Mouse (Mus musculus): ENCODE results near the gene Spryd3.
A peak's percentile ranks its signal among the peaks of the same experiment; 100 is the strongest.

Gene Spryd3

DNA sequence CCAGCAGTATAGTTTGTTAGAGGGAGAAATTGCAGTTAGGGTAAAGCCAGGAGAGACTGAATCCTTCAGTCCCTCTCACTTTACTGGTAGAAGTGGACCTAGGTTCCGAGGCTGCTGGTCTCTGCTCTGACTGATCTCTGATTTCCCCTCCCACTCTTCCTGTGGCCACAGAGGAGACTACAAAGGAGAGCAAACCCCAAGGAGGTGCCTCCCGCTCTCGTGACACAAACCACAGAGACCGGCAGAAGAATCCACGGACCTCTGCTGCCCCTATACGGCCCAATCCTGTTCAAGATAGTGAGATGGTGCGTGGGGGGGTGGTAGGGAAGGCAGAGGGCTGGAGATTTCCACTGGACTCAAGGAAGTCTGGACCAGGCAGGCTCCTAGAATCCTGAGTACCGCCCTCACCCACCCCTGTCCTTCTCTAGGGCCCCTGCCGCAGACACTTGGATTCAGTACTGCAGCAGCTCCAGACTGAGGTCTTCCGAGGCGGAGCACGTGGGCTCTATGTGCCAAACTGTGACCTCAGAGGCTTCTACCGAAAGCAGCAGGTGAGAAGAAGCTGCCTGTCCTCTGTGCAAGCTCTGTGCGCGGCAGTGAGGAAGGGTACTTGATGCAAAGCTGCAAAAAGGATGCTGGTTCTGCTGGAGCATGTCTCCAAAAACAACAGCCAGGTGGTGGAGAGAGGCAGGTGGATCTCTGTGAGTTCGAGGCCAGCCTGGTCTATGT lies 11.8 kb upstream of the Spryd3 start:
- no peak for DNase-seq (ENCODE audit: low read depth, low spot score)

DNA sequence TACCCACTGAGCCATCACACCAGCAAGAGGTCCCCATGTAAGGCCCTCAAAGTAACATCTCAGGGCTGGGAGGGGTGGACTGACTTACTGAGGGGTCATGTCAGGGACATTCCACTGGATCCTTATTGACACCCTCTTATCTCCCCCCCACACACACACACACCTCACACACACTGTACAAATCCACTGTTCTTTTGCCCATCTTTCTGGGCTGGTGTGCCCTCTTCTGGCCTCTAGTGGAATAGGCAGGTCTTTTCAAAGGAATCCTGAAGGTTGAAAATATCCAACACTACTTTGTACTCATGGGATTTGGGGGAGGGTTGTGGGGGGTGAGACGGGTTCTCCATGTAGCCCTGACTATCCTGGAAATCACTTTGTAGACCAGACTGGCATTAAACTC lies 10.8 kb upstream of the Spryd3 start:
- peak; percentile 56 for DNase-seq (ENCODE audit: low read depth, low spot score)

DNA sequence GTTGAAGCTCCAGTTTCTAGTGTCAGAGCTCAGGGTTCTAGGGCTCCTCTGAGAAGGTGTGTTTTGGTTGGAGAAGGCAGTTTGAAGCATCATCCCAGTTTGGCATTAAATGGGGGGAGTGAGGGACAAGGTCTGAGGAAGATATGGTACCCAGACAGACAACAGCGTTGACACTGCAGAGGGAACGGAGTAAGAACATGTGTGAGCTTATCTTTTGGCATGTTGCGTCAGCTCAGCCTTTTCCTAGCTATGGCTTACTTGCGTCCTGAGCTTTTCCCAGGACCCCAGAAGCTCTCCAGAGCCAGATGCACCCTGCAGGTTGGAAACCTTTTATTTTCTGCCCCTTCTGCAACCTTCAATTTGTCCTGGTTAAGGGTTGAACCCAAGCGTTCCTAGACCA lies 10.1 kb upstream of the Spryd3 start:
- DNase-seq (ENCODE audit: low read depth, low spot score), result no peak

DNA sequence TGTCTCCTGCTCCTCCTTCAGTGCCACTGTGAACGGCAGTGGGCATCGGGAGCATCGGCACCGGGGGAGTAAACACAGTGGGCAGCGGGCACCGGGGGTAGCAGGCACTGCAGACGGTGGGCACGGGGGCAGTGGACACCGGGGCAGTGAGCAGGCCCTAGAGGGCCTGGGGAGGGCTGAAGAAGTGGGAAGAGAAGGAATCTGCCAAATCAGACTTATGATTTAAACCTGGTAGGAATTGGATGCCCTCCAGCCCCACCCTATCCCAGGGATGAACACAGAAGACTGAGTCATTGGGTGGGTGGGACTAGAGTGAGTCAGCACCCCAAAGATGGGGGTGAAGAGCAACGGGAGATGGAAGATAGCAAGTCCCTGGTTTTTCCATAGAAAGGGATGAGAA lies 9.3 kb upstream of the Spryd3 start:
- no peak for DNase-seq (ENCODE audit: low read depth, low spot score)

DNA sequence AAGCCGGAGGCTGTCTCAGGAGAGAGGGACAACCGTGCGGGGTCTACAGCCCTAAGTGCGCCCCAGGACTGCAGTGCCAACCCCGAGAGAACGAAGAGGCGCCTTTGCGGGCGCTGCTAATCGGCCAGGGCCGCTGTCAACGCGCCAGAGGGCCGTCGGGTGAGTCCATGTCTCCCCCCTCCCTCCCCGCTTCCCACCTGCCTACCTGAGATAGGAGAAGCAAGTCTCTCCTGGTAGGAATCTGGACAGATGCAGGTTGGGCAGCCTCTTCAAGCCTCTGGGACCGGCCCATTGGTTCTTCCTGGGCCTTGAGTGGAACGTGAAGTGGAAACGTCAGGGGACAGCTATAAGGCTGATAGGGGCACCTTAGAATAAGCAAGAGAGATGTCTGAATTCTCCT lies 8.7 kb upstream of the Spryd3 start:
- no peak for DNase-seq (ENCODE audit: low read depth, low spot score)

DNA sequence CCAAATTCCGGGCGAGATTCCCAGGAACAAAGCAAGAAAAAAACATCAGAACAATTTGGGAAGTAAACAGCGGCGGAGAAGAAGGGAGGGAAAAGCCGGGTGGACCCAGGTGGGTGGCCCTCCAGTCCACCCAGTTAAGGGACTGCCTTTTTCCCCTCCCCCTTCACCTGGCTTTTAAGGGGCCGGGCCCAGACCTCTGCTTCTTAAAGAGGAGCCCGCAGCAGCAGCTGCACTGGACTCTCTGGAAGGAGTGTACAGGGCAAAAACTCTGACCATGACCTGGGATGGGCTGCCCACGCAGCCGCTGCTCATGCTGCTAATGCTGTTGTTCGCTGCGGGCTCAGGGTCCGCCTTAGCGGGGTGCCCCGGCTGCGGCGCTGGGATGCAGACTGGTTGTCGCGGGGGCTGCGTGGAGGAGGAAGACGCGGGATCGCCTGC lies 8.3 kb upstream of the Spryd3 start, which contains the start of gene Igfbp6:
TSS of gene Igfbp6 (plus strand) at position 89 of the 438 bp plus-strand sequence.
- DNase-seq (ENCODE audit: low read depth, low spot score), result no peak

DNA sequence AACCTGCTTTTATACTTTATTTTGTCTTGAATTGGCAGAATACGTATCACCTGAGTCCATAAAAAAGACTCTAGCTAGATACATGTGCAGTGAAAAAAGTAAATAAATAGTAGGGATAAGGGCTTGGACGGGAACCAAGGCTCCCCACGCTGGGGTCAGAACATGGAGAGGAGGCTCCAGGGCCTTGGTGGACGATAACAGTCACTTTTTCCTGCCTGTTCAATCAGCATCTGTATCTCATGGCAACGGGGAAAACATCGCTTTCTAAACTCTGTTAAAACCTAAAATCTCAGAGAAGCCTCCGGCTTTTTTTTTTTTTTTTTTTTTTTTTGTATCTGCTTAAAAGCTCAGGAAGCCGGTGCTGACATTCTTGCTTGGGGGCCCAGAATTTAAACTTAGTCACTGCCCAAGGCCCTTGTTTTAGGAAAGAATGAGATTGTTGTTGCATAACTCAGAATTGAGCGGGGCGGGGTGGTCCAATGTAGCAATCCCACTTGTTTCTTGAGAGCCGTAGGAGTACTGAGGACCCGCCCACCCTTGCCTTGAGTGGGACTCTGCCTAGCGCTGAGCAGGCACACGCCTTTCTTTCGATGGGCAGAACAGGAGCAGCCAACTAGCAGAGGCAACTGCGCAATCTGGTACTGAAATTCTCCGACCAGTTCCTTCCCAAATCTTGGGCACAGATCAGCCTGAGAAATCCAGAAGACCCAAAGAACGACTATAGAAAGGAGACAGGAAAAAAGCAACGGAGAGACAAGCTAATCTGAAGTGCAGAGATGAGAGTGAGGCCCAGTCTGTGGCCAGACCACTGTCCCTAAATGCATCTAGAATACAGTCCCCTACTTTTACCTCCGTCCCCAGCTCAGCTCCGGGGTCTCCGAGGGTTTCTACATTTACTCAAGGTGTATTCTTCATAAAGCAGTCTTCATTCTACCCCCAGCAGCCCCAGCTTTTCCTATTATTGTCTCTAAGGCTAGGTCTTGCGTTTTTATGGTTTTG lies 7.2 kb upstream of the Spryd3 start:
- DNase-seq (ENCODE audit: low read depth, low spot score), result no peak

DNA sequence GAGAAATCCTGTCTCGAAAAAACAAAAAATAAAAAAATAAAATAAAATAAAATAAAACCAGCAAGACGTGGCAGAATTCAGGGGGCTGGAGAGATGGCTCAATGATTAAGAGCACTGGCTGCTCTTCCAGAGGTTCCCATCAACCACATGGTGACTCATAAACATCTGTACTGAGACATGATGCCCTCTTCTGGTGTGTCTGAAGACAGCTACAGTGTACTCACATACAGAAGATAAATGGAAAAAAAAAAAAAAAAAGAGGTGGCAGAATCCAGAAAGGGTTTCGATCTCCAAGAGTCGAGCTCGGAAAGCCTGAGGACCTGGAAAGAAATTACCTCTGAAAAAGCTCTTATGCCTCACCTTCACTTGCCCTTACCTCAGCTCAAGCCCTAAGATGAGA lies 5.1 kb upstream of the Spryd3 start:
- DNase-seq (ENCODE audit: low read depth, low spot score), result no peak

DNA sequence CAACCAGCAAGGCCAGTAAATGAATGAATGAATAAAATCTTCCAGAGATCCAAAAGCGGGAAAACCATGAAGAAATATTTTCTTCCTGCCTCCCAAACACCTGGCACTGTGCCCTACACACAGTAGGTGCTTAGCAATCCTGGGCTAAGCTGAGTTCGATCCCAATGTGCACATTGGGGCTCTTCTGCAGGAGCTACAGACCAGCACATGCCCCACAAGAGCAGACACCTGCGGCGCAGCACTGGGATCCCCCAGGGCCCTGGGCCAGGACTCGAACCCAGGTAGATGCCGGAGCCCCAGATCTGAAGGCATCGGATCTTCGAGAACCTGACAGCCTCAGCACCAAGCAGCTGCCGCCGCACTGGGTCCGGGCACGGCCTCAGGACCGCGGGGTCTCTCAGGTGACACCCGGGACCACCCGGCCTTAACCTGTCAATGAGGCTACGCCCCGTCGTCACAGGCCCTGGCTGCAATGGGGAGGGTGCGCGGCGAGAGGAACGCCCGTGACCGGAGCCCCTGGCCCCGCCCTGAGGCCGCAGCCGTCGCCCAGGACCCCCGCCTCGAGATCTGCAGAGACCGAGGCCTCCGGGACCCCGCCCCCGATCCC lies 409 bp downstream of the Spryd3 start:
- no peak for DNase-seq (ENCODE audit: low read depth, low spot score)

DNA sequence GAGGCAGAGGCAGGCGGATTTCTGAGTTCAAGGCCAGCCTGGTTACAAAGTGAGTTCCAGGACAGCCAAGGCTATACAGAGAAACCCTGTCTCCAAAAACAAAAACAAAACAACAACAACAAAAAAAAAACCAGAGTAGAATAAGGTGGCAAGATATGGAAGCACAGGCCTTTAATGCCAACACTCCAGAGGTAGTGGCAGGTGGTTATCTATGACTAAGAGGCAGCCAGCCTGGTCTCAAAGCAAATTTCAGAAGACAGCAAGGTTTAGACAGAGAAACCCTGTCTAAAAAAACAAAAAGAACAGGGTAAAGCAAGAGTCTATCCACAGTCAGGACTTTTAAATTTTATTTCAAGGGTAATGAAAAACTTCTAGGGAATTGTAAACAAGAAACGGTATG lies 1.3 kb downstream of the Spryd3 start:
- no peak for DNase-seq (ENCODE audit: low read depth, low spot score)

DNA sequence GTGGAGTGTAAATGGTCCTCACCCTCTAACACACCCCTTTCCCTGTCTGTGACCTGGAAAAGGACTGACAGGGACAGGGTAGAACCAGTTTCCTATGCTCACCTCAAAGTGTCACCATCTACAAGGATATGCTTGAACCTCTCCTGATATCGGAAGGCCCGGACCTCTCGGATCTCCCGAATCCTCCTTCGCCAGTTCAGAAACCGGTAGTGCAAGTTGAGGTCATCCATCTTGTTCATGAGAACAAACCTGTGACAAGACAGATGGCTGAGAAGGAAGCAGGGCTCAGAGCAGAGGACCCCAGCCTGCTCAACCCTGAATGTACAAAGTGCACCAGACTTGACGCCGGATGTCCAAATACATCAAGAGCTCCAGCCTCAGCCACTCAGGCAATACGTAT lies 2.7 kb downstream of the Spryd3 start:
- no peak for DNase-seq (ENCODE audit: low read depth, low spot score)

DNA sequence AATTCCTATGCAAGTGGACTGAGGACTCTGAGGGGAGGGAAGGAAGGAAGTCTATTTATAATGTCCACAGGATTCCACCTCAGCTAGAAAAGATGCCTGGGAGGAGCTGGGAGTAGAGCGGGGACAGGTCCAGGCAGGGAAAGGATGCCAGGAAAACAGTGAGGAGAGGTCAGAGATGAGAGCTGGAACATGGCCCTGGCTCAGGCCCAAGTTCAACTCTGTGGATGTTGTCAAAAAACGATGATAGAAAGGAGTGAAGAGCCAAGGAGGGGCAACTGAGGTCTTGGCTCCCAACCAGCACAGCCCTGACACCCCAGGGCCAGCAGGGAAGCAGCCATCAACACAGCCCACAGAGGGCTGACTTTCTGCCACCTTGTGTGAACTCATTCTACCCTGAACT lies 9.7 kb downstream of the Spryd3 start:
- no peak for DNase-seq (ENCODE audit: low read depth, low spot score)

DNA sequence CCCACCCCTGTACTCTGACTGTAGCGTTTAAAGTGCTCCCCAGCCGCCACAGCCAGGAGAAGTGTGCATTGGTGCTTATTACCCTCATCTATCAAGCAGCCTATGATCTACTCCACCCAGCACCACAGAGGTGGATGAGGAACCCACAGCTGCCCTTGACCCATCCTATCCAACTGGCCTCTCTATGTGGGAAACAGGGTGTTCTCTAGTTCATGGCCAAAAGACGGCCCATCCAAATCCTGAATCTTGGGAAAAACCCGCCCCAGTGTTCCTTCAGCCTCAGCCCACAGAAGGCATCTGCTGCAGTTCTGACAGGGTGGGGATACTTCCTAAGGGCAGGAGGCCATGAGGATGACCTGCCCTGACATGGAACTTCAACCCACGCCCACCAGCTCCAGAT lies 15.5 kb downstream of the Spryd3 start:
- DNase-seq (ENCODE audit: low read depth, low spot score), result no peak

DNA sequence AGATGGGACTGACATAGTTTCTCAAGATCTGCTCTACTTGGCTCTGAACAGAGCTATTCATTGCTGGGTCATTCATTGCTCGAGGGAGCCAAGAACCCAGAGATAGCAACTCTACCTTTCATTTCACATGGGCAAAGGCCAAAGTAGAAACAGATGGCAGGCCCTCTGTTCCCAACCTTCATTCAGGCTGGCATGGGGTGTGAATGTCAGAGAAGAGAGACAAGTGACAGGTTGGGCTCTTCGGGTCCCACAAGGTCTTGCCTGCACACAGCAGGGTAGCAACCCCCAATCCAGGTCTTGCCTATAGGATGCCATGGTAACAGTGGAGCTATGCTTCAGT lies 16.2 kb downstream of the Spryd3 start:
- DNase-seq (ENCODE audit: low read depth, low spot score), result no peak

DNA sequence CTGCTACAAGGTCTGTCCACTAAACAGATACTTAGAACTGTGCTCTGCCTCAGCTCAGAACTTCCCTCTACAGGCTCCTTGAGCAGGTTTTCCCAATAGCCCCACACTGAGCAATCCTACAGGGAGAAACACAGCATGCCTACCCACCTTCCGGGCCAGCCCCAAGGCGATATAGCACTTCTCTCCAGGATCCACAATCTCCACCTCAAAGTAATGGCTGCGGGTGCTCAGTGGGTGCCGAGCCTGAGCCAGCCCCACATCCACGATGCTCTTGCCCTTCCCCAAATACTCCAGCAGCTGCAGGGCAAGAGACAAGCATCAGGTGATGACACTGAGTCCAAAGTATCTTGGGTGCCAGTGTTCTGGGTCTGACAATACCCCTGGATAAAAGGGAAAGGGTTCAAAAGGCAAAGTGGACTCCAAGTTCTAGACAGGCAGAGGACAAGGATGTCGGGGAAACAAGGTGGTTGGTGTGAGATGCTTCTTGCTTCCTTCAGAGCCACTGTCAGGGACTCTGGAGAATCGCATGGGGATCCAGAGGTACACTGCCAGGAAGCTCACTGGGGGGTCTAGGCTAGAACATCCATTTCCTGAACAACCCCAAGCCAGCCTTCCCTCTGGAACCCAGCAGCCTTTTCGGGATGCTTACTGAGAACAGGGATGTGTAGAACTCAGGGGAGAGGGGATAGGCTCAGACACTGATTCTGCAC lies 16.8 kb downstream of the Spryd3 start:
- DNase-seq (ENCODE audit: low read depth, low spot score), result no peak

DNA sequence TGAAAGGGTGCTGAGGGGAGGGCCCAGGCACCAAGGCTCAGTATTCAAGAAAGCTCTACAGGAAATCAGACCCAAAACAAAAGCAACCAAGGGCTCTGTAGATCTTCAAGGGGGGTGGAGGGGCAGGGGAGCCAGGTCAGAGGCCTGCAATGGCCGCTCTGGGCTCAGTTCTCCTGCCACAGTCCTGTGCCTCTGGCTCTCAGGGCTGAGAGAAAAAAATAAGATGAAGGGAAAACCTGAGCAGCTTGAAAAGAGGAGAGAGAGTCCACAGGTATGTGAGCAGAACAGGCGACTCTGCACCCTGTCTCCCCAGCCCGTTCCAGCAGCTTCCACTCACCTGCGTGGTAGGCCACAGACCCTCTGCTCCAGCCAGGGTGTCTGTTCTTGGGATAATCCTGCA lies 17.4 kb downstream of the Spryd3 start:
- DNase-seq (ENCODE audit: low read depth, low spot score), result no peak

DNA sequence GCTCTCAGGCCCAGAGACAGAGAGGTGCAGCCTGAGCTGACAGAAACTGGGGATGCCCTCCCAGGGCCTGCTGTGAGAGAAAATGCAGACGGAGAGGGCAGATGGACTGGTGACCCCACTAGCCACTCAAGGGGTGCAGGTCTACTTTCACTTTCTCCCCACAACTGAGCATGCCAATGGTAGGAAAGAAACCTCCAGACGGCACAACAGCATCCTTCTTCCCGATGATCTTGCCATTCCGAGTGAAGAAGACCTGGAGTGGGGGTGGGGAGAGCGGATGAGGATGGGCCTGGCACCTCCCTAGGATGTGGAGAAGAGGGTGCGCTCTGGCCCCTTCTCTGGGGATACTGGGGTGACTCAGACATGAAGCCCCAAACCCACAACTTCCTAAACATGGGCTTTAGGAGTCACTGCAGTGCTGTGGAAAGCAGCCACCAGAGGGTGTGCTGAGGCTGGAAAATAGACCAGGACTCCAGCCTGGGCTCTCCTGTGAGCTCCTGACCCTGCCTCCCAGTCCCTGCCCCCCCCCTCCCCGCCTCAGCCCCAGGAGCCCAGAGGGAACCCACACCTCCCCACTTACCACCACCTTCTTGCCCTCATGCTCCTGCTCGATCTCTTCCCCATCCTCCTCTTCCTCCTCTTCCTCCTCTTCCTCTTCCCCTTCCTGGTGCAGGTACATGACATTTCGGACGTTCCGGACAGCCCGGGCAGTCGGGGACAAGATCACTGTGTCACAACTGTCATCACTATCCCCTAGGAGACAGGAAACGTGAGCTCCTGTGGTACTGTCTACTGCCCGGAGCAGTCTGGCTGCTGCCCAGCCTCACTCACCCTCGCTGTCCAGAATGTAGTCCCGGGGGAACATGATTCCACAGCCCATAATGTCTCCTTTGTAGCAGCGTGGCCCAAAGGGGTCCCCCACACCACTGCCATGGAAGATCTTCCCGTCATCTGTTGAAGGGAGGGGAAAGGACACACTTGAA lies 18.3 kb downstream of the Spryd3 start:
- DNase-seq (ENCODE audit: low read depth, low spot score), result no peak

DNA sequence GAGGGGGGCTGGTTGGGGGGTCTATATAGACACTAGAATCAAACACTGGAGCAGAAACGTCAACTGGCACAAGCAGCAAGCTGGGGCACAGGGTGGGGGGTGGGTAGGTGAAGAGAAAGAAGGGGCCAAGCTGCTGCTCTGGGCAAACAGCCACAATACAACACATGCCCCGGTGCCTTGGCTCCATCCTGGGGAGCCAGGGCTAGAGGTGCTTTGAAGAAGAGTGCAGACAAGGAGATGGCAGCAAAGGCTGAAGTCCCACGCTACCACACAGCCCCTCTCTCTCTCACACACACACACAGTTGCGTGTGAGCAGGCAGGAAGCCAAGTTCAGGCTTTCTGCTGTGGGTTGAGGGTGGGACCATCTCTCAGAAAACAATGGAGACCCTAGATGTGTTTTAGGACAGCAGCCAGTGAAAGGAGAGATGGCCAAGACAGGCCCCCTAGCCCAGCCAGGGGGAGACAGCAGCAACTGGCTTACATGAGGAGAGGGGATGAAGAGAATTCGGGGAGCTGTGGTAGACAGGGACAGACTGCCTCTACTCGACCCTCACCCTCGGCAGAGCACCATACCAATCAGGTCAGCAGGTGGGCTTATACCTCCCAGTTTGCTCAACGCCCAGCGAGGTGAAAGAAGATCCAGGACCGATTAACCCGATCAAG lies 19.1 kb downstream of the Spryd3 start:
- no peak for DNase-seq (ENCODE audit: low read depth, low spot score)

DNA sequence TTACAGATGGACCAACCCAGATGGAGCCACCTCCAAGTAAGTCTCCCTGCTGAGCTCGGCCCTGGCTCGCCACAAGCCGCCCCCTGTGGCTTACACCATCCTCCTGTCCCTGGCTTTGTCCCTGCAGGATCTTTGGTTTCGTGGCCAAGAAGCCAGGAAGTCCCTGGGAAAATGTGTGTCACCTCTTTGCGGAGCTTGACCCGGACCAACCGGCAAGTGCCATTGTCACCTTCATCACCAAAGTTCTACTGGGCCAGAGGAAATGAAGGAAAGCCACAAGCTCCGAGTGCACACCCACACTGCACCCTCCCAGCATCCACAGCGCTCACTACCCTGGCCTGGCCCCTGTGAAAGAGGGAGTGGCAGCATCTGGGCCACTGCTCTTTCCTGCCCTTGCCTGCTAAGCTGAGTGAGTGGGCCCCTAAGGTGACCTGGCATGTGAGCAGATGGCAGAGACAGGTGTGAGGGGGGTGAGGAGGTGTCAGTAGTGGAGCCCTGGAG lies 20.3 kb downstream of the Spryd3 start:
- DNase-seq (ENCODE audit: low read depth, low spot score), result no peak
